Mouse (Mus musculus): ENCODE results near the gene Zfp365.

The Zfp365 gene

GRCm38 (mm10) chr10:67912337-67912776 lies at the start of gene Zfp365:
Zfp365 (minus strand) TSS chr10:67912662.
- peak; percentile 66 for DNase-seq (ENCODE audit: low read depth, low spot score)

- DNase-seq (ENCODE audit: low read depth, low spot score), result no peak
Measured at GRCm38 (mm10) chr10:67959982-67960381, 47.5 kb upstream of the Zfp365 start.

- no peak for DNase-seq (ENCODE audit: low read depth, low spot score)
Measured at GRCm38 (mm10) chr10:67955982-67956381, 43.5 kb upstream of the Zfp365 start.

GRCm38 (mm10) chr10:67951690-67952089 lies 39.2 kb upstream of the Zfp365 start:
- no peak for DNase-seq (ENCODE audit: low read depth, low spot score)

- DNase-seq (ENCODE audit: low read depth, low spot score), result no peak
Measured at GRCm38 (mm10) chr10:67950059-67950748, 37.7 kb upstream of the Zfp365 start.

- DNase-seq (ENCODE audit: low read depth, low spot score), result no peak
Measured at GRCm38 (mm10) chr10:67943513-67943912, 31.1 kb upstream of the Zfp365 start.

- no peak for DNase-seq (ENCODE audit: low read depth, low spot score)
Measured at GRCm38 (mm10) chr10:67939546-67939945, 27.1 kb upstream of the Zfp365 start.

GRCm38 (mm10) chr10:67937775-67938174 lies 25.3 kb upstream of the Zfp365 start:
- no peak for DNase-seq (ENCODE audit: low read depth, low spot score)

GRCm38 (mm10) chr10:67936944-67937343 lies 24.5 kb upstream of the Zfp365 start:
- DNase-seq (ENCODE audit: low read depth, low spot score), result no peak

- DNase-seq (ENCODE audit: low read depth, low spot score), result no peak
Measured at GRCm38 (mm10) chr10:67932780-67933179, 20.3 kb upstream of the Zfp365 start.

GRCm38 (mm10) chr10:67931328-67931727 lies 18.9 kb upstream of the Zfp365 start:
- DNase-seq (ENCODE audit: low read depth, low spot score), result no peak

- DNase-seq (ENCODE audit: low read depth, low spot score), result no peak
Measured at GRCm38 (mm10) chr10:67928584-67928983, 16.1 kb upstream of the Zfp365 start.

GRCm38 (mm10) chr10:67927718-67928455 lies 15.4 kb upstream of the Zfp365 start:
- no peak for DNase-seq (ENCODE audit: low read depth, low spot score)

- DNase-seq (ENCODE audit: low read depth, low spot score), result no peak
Measured at GRCm38 (mm10) chr10:67924030-67924429, 11.6 kb upstream of the Zfp365 start.

GRCm38 (mm10) chr10:67921777-67922176 lies 9.3 kb upstream of the Zfp365 start:
- no peak for DNase-seq (ENCODE audit: low read depth, low spot score)

GRCm38 (mm10) chr10:67919706-67920105 lies 7.2 kb upstream of the Zfp365 start:
- DNase-seq (ENCODE audit: low read depth, low spot score), result no peak

- DNase-seq (ENCODE audit: low read depth, low spot score), result no peak
Measured at GRCm38 (mm10) chr10:67918194-67918899, 5.9 kb upstream of the Zfp365 start.

GRCm38 (mm10) chr10:67917356-67917755 lies 4.9 kb upstream of the Zfp365 start:
- DNase-seq (ENCODE audit: low read depth, low spot score), result no peak

GRCm38 (mm10) chr10:67911447-67912336 lies 770 bp downstream of the Zfp365 start:
- DNase-seq (ENCODE audit: low read depth, low spot score), result peak; percentile 28

GRCm38 (mm10) chr10:67907931-67908330 lies 4.5 kb downstream of the Zfp365 start:
- no peak for DNase-seq (ENCODE audit: low read depth, low spot score)

- DNase-seq (ENCODE audit: low read depth, low spot score), result no peak
Measured at GRCm38 (mm10) chr10:67906926-67907325, 5.5 kb downstream of the Zfp365 start.

Measured in forelimb bud, embryonic 11.5 days (tissue).